ENCODE assay signal across 10 mouse cellular contexts in the genomic region with DNA sequence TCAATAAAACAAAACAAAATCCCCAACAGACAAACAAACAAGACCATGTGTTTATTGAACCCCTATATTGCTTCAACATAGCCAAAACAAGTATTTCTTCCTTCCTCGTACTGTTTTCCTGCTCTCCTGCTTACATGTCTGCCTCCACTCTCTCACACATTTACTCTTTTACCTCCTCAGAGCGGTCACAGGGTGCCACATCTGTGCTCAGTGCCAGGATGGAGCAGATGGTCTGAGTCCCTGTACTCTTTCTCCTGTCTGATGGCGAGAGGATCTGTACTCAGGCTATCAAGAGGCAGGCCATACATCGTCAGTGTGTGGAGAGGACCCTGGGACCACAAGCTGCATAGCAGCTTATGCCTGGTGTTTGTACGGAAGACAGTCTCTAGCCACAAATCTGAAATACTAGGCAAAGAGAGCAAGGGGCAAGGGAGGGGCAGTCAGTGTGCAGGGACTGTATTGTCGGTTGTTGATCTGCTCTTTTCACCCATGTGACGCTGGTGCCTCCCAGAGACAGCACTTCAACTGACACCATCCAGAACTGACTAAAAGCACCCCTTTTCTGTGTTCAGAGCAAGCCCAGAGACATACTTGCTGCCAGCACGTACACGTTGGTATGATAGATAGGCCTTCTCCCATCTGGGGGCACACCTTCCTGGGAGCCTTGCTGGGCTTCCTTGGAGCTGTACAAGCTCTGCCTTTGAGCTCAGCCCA.
A peak's percentile ranks its signal among the peaks of the same experiment; 100 is the strongest.
DNase-seq lines count a peak whose midpoint lies in the region; ATAC-seq and TF ChIP-seq lines count a peak whose summit lies in the region.
"Had no signal": no experiment of that assay in that cellular context is flagged by ENCODE, and none has a peak within 500 bp of the region (broad histone marks: within the 10 kb centered on the region; RNA-seq: fewer than 3 reads in every experiment).

No protein-coding gene starts in this region.

- TF ChIP-seq POLR2A in thymus, adult 2 months (IDR thresholded peaks at IDR 0.05; ENCODE audit: control insufficient read depth, extremely low read depth, insufficient read depth, low read length, poor library complexity) = no peak

- ATAC-seq in midbrain, embryonic 16.5 days = no peak
- ATAC-seq in hindbrain, embryonic 14.5 days (ENCODE audit: low FRiP score) = peak; percentile 29; the same call in 1 of the 2 replicates
- ATAC-seq in neural tube, embryonic 14.5 days (ENCODE audit: low read depth) = peak; percentile 41; the same call in 1 of the 2 replicates

- no peaks in the 10 kb centered on the region for H3K9me3 ChIP-seq in midbrain, embryonic 10.5 days (replicated peaks)
- H3K9me3 ChIP-seq in midbrain, embryonic 16.5 days (replicated peaks; ENCODE audit: control insufficient read depth, low read length, poor library complexity, severe bottlenecking) = no peaks in the 10 kb centered on the region
- no peaks in the 10 kb centered on the region for H3K9me3 ChIP-seq in hindbrain, embryonic 14.5 days (ENCODE audit: control insufficient read depth, low read length)
- no peaks in the 10 kb centered on the region for H3K9me3 ChIP-seq in neural tube, embryonic 14.5 days (ENCODE audit: control insufficient read depth, low read length)

- H3K9ac ChIP-seq in midbrain, embryonic 16.5 days (ENCODE audit: low read depth, low read length) = no peak overlapping the region
- H3K9ac ChIP-seq in hindbrain, embryonic 14.5 days = no peak overlapping the region
- H3K9ac ChIP-seq in neural tube, embryonic 14.5 days (replicated peaks; ENCODE audit: low read depth, low read length) = no peak overlapping the region

- H3K27me3 ChIP-seq in midbrain, embryonic 10.5 days (ENCODE audit: low read depth, poor library complexity, severe bottlenecking) = no peaks in the 10 kb centered on the region
- H3K27me3 ChIP-seq in midbrain, embryonic 16.5 days (ENCODE audit: control insufficient read depth, insufficient read depth, low read depth, low read length) = no peaks in the 10 kb centered on the region
- H3K27me3 ChIP-seq in hindbrain, embryonic 14.5 days (ENCODE audit: control insufficient read depth, insufficient read depth, low read length) = no peaks in the 10 kb centered on the region
- H3K27me3 ChIP-seq in neural tube, embryonic 14.5 days (ENCODE audit: control insufficient read depth, insufficient read depth, low read length) = no peaks in the 10 kb centered on the region
- no peaks in the 10 kb centered on the region for H3K27me3 ChIP-seq in thymus, adult 2 months (ENCODE audit: control insufficient read depth, insufficient read depth, low read length)

- 84% methylated on average over 9 of the region's 9 CpGs for WGBS in midbrain, embryonic 10.5 days
- WGBS in midbrain, embryonic 16.5 days = 71% methylated on average over 9 of the region's 9 CpGs
- 62% methylated on average over 9 of the region's 9 CpGs for WGBS in hindbrain, embryonic 14.5 days
- WGBS in neural tube, embryonic 14.5 days = 52% methylated on average over 9 of the region's 9 CpGs
- 95% methylated on average over 9 of the region's 9 CpGs for WGBS in thymus, adult 2 months

- peak; percentile 81 for DNase-seq in heart, adult 11 months
- DNase-seq in heart, adult 9 months (ENCODE audit: low spot score in 2 of 2) = no peak
- DNase-seq in midbrain, embryonic 10.5 days (ENCODE audit: low spot score) = no peak
- no peak for DNase-seq in hindbrain, embryonic 14.5 days (ENCODE audit: low spot score)
- no peak for DNase-seq in thymus, adult 2 months
- DNase-seq in urinary bladder, postnatal 10 days (ENCODE audit: low spot score) = no peak
- DNase-seq: heart, postnatal 10 days; kidney, postnatal 10 days had no signal

- H3K36me3 ChIP-seq in midbrain, embryonic 10.5 days = no peaks in the 10 kb centered on the region
- H3K36me3 ChIP-seq in midbrain, embryonic 16.5 days (ENCODE audit: control insufficient read depth, insufficient read depth, low read length) = no peaks in the 10 kb centered on the region
- no peaks in the 10 kb centered on the region for H3K36me3 ChIP-seq in hindbrain, embryonic 14.5 days (replicated peaks; ENCODE audit: control insufficient read depth, insufficient read depth)
- no peaks in the 10 kb centered on the region for H3K36me3 ChIP-seq in neural tube, embryonic 14.5 days (ENCODE audit: control insufficient read depth, insufficient read depth, low read length)
- no peaks in the 10 kb centered on the region for H3K36me3 ChIP-seq in thymus, adult 2 months (ENCODE audit: control insufficient read depth, insufficient read depth, low read length)

- no peak for TF ChIP-seq CTCF in thymus, adult 2 months (IDR thresholded peaks at IDR 0.05; ENCODE audit: borderline replicate concordance, control insufficient read depth, extremely low read depth, insufficient read depth, low read length, poor library complexity)

- H3K4me2 ChIP-seq in midbrain, embryonic 16.5 days (ENCODE audit: low read length) = no peak overlapping the region
- no peak overlapping the region for H3K4me2 ChIP-seq in hindbrain, embryonic 14.5 days (replicated peaks)
- no peak overlapping the region for H3K4me2 ChIP-seq in neural tube, embryonic 14.5 days (ENCODE audit: low read depth, low read length)

- peaks cover 5% of the 10 kb centered on the region for H3K4me1 ChIP-seq in midbrain, embryonic 10.5 days
- no peaks in the 10 kb centered on the region for H3K4me1 ChIP-seq in midbrain, embryonic 16.5 days (ENCODE audit: control insufficient read depth, insufficient read depth, low read length)
- H3K4me1 ChIP-seq in hindbrain, embryonic 14.5 days (replicated peaks; ENCODE audit: control insufficient read depth, insufficient read depth, low read length) = peaks cover 6% of the 10 kb centered on the region; the same call in 1 of the 2 replicates
- H3K4me1 ChIP-seq in neural tube, embryonic 14.5 days (ENCODE audit: control insufficient read depth, insufficient read depth, low read length) = no peaks in the 10 kb centered on the region
- no peaks in the 10 kb centered on the region for H3K4me1 ChIP-seq in thymus, adult 2 months (replicated peaks; ENCODE audit: control insufficient read depth, insufficient read depth, low read length)

- 0 out of 2 replicates have a peak overlapping the region, but pooled peaks have one; percentile 28 for H3K27ac ChIP-seq in midbrain, embryonic 10.5 days (replicated peaks)
- H3K27ac ChIP-seq in midbrain, embryonic 16.5 days (ENCODE audit: low read length) = no peak overlapping the region
- H3K27ac ChIP-seq in hindbrain, embryonic 14.5 days = no peak overlapping the region
- no peak overlapping the region for H3K27ac ChIP-seq in neural tube, embryonic 14.5 days (ENCODE audit: low read depth, low read length)
- no peak overlapping the region for H3K27ac ChIP-seq in thymus, adult 2 months (ENCODE audit: control insufficient read depth, insufficient read depth, low read length)

- H3K4me3 ChIP-seq in midbrain, embryonic 10.5 days = no peak overlapping the region
- H3K4me3 ChIP-seq in midbrain, embryonic 16.5 days (ENCODE audit: low read depth, low read length) = no peak overlapping the region
- no peak overlapping the region for H3K4me3 ChIP-seq in hindbrain, embryonic 14.5 days (replicated peaks; ENCODE audit: low read length)
- no peak overlapping the region for H3K4me3 ChIP-seq in neural tube, embryonic 14.5 days (ENCODE audit: low read depth, low read length)
- no peak overlapping the region for H3K4me3 ChIP-seq in thymus, adult 2 months (ENCODE audit: control insufficient read depth, insufficient read depth, low read length)
